Mouse (Mus musculus): Measurements from ENCODE around the gene AI464131. TPM values are rescaled to one million over a fixed set of nuclear protein-coding genes. Genes with fewer than 3 reads are reported as not detected.
"Not testable (repeated sequence)": the region's sequence is repeated elsewhere in the genome, so short reads cannot be mapped to it uniquely, and the experiment has no call there.

The AI464131 gene
- total RNA-seq, 2 experiments from 2014 or later, result 29.9 to 32.4 TPM

GRCm38 (mm10) chr4:41469199-41469598 is 33.7 kb downstream of the AI464131 start:
- no peak for DNase-seq

- DNase-seq, result peak; percentile 29 to 65
These were observed 34.3 kb downstream of the AI464131 start for GRCm38 (mm10) chr4:41468396-41469080.

- no peak for DNase-seq
These were observed 37.6 kb downstream of the AI464131 start for GRCm38 (mm10) chr4:41465287-41465665.

- DNase-seq, result peak; percentile 97 to 98
These were observed 38.3 kb downstream of the AI464131 start, which contains the start of the genes Kif24 and Nudt2 for GRCm38 (mm10) chr4:41464345-41465286. Kif24 (minus strand) TSS chr4:41464887. Nudt2 (plus strand) TSS chr4:41465151.

GRCm38 (mm10) chr4:41463051-41463738 is 39.7 kb downstream of the AI464131 start:
- DNase-seq, result not testable (repeated sequence)

GRCm38 (mm10) chr4:41460690-41461089 is 42.2 kb downstream of the AI464131 start:
- DNase-seq, result no peak

GRCm38 (mm10) chr4:41447595-41447994 is 55.3 kb downstream of the AI464131 start:
- DNase-seq, result no peak

Other genes starting within 250 kb of the AI464131 start
- 10 to 100 TPM; 41.7 to 47.6 TPM for gene Ubap2, start 227.9 kb downstream of the AI464131 start, total RNA-seq (2021)
- 10 to 100 TPM; 46.7 to 47.2 TPM for gene Dcaf12, start 188.2 kb downstream of the AI464131 start, total RNA-seq (2021)
- 10 to 100 TPM; 40.7 to 42.0 TPM for gene Ubap1, start 154.1 kb downstream of the AI464131 start, total RNA-seq (2021)
- gene Kif24, start 38.2 kb downstream of the AI464131 start, total RNA-seq (2021), result 1 to 10 TPM in 1 of 2 experiments, under 1 TPM in 1; 0.62 to 1.4 TPM
- 10 to 100 TPM; 25.6 to 27.9 TPM for gene Nudt2, start 37.9 kb downstream of the AI464131 start, total RNA-seq (2021)
- 1 to 10 TPM; 3.1 to 6.5 TPM for gene 1110017D15Rik, start 14.3 kb upstream of the AI464131 start, total RNA-seq (2021)
- gene Fam219a, start 66.5 kb upstream of the AI464131 start, total RNA-seq (2021), result 100 to 1,000 TPM; 151 to 152 TPM
- 10 to 100 TPM in 1 of 2 experiments, 1 to 10 TPM in 1; 8.2 to 10.1 TPM for gene Dnaic1, start 66.7 kb upstream of the AI464131 start, total RNA-seq (2021)
- 10 to 100 TPM; 60.2 to 64.3 TPM for gene Enho, start 137.2 kb upstream of the AI464131 start, total RNA-seq (2021)
- gene Cntfr, start 194.0 kb upstream of the AI464131 start, total RNA-seq (2021), result 10 to 100 TPM; 90.8 to 97.6 TPM
- gene Il11ra1, start 196.9 kb upstream of the AI464131 start, total RNA-seq (2021), result 10 to 100 TPM; 37.0 to 38.0 TPM
- gene Rpp25l, start 210.5 kb upstream of the AI464131 start, total RNA-seq (2021), result 10 to 100 TPM; 30.0 to 33.1 TPM
- gene Dctn3, start 220.1 kb upstream of the AI464131 start, total RNA-seq (2021), result 100 to 1,000 TPM; 143 to 154 TPM
- gene Arid3c, start 228.1 kb upstream of the AI464131 start, total RNA-seq (2021), result not detected

Measured in layer of hippocampus, postnatal 36 days (tissue).